Mouse (Mus musculus) forebrain, embryonic 11.5 days (tissue): ENCODE measurements around the gene Lamc3. TPM values are rescaled to one million over a fixed set of nuclear protein-coding genes. Genes with fewer than 3 reads are reported as not detected.

Experiments used
- ATAC-seq: fragments of 200-750 bp; cut with Nextera tagmentation; replicated peaks from 2 replicates; pipeline ENCODE4 v1.8.0; 2017; ENCODE audit warnings: moderate TSS enrichment; ENCODE audit not compliant: low FRiP score
- DNase-seq: peaks from one replicate; pipeline ENCODE4 v3.0.0-alpha.2; 2017; ENCODE audit warnings: low spot score
- H3K27ac ChIP-seq: fragments of 300-500 bp; sonication (generic); 2 replicates; pipeline ENCODE4 v1.5.1; 2014; ENCODE audit warnings: low read depth, low read length
- H3K27me3 ChIP-seq: fragments of 300-500 bp; sonication (generic); 2 replicates; pipeline ENCODE4 v1.6.1; 2014; ENCODE audit warnings: mild to moderate bottlenecking, low read length, mixed read lengths; ENCODE audit not compliant: control insufficient read depth, insufficient read depth
- H3K36me3 ChIP-seq: fragments of 300-500 bp; sonication (generic); 2 replicates; pipeline ENCODE4 v1.6.1; 2014; ENCODE audit warnings: mild to moderate bottlenecking, low read length, moderate library complexity, mixed read lengths; ENCODE audit not compliant: control insufficient read depth, insufficient read depth
- H3K4me1 ChIP-seq: fragments of 300-500 bp; sonication (generic); replicated peaks from 2 replicates; pipeline ENCODE4 v1.6.1; 2014; ENCODE audit warnings: low read length, mixed read lengths; ENCODE audit not compliant: control insufficient read depth, insufficient read depth
- H3K4me2 ChIP-seq: fragments of 300-500 bp; sonication (generic); 2 replicates; pipeline ENCODE4 v1.6.1; 2014; ENCODE audit warnings: low read depth, mild to moderate bottlenecking, low read length, moderate library complexity, mixed read lengths; ENCODE audit not compliant: severe bottlenecking
- H3K4me3 ChIP-seq: fragments of 300-500 bp; sonication (generic); 2 replicates; pipeline ENCODE4 v1.5.1; 2014; ENCODE audit warnings: low read depth, low read length
- H3K9ac ChIP-seq: fragments of 300-500 bp; sonication (generic); 2 replicates; pipeline ENCODE4 v1.6.1; 2014; ENCODE audit warnings: low read length
- H3K9me3 ChIP-seq: fragments of 300-500 bp; sonication (generic); 2 replicates; pipeline ENCODE4 v1.6.1; 2016; ENCODE audit warnings: low read length, mixed read lengths; ENCODE audit not compliant: control insufficient read depth
- WGBS: fragments of 180-500 bp; shearing (Covaris S2); extraction: QIAGEN DNeasy Blood & Tissue Kit; methylation state at CpG from one replicate; pipeline ENCODE4 v1.1.7; 2014; 5-methylcytosine and 5-hydroxymethylcytosine counted together
- polyA plus RNA-seq: library from polyadenylated mRNA; unstranded; fragments of >200 nt; fragmentation: Nextera tagmentation; extraction: Ambion mirVana; gene quantifications from 2 replicates; pipeline ENCODE4 v1.2.1, GENCODE M21; 2014

Gene Lamc3
- polyA plus RNA-seq, 1 experiment from 2014 or later: 6.1 TPM

- Histone ChIP-seq H3K4me2 (no peak overlapping the region), H3K4me3 (no peak overlapping the region), H3K27me3 (no peaks in the 10 kb centered on the region), H3K36me3 (peaks cover 32% of the 10 kb centered on the region), H3K4me1 (no peaks in the 10 kb centered on the region), H3K9me3 (no peaks in the 10 kb centered on the region), H3K9ac (no peak overlapping the region), H3K27ac (no peak overlapping the region)
- no peak for ATAC-seq
- WGBS: 93% methylated on average over 1 of the region's 1 CpGs
- DNase-seq: no peak
These were observed 100.7 kb downstream of the Lamc3 start for GRCm38 (mm10) chr2:31987774-31988173.

GRCm38 (mm10) chr2:31990961-31991360 lies 103.9 kb downstream of the Lamc3 start:
- 96% methylated on average over 4 of the region's 4 CpGs for WGBS
- no peak for ATAC-seq

GRCm38 (mm10) chr2:31994896-31995295 lies 107.8 kb downstream of the Lamc3 start:
- Histone ChIP-seq H3K36me3 (peaks cover 38% of the 10 kb centered on the region), H3K4me3 (no peak overlapping the region), H3K27me3 (no peaks in the 10 kb centered on the region), H3K9ac (no peak overlapping the region), H3K4me2 (no peak overlapping the region), H3K4me1 (no peaks in the 10 kb centered on the region), H3K27ac (no peak overlapping the region), H3K9me3 (no peaks in the 10 kb centered on the region)
- ATAC-seq (no peak), DNase-seq (no peak)
- 91% methylated on average over 9 of the region's 9 CpGs for WGBS

More at GRCm38 (mm10) chr2:31990961-31991360, 103.9 kb downstream of the Lamc3 start:
- Histone ChIP-seq H3K4me2 (no peak overlapping the region), H3K4me3 (no peak overlapping the region), H3K27ac (no peak overlapping the region), H3K27me3 (no peaks in the 10 kb centered on the region), H3K9ac (no peak overlapping the region), H3K36me3 (peaks cover 21% of the 10 kb centered on the region), H3K9me3 (no peaks in the 10 kb centered on the region), H3K4me1 (no peaks in the 10 kb centered on the region)
- no peak for DNase-seq

- no peak for ATAC-seq
- Histone ChIP-seq H3K4me1 (no peaks in the 10 kb centered on the region), H3K36me3 (peaks cover 32% of the 10 kb centered on the region), H3K4me2 (no peak overlapping the region), H3K9ac (no peak overlapping the region; the same call in 1 of the 2 replicates), H3K9me3 (no peaks in the 10 kb centered on the region), H3K27ac (no peak overlapping the region), H3K27me3 (no peaks in the 10 kb centered on the region), H3K4me3 (no peak overlapping the region)
- WGBS: 99% methylated on average over 13 of the region's 13 CpGs
- DNase-seq: no peak
These were observed 109.0 kb downstream of the Lamc3 start for GRCm38 (mm10) chr2:31996060-31996459.

Other genes starting within 250 kb of the Lamc3 start
- 3.9 and 4.1 TPM in 2 replicates for gene Prdm12, start 247.3 kb upstream of the Lamc3 start, polyA plus RNA-seq
- gene Exosc2, start 216.6 kb upstream of the Lamc3 start, polyA plus RNA-seq: 72.2 and 76.0 TPM in 2 replicates
- gene Abl1, start 198.9 kb upstream of the Lamc3 start, polyA plus RNA-seq: 53.2 and 56.7 TPM in 2 replicates
- 0.16 and 0.24 TPM in 2 replicates for gene Qrfp, start 76.7 kb upstream of the Lamc3 start, polyA plus RNA-seq
- 0.24 and 0.39 TPM in 2 replicates for gene Fibcd1, start 41.3 kb upstream of the Lamc3 start, polyA plus RNA-seq
- gene Aif1l, start 62.8 kb downstream of the Lamc3 start, polyA plus RNA-seq: 78.3 and 79.6 TPM in 2 replicates
- 76.0 and 81.8 TPM in 2 replicates for gene Nup214, start 87.1 kb downstream of the Lamc3 start, polyA plus RNA-seq
- 1.5 and 1.8 TPM in 2 replicates for gene Fam78a, start 197.6 kb downstream of the Lamc3 start, polyA plus RNA-seq
- gene Plpp7, start 208.2 kb downstream of the Lamc3 start, polyA plus RNA-seq: 5.7 and 7.3 TPM in 2 replicates